Mouse (Mus musculus): ENCODE measurements at regions not wholly inside any gene's neighbourhood (a gene's known extent, or its start where the extent isn't known, plus 50 kb on each side); places are given as distances from the start of the nearest gene placed in this dataset.

GRCm38 (mm10) chr11:37306656-37307055 lies 70.9 kb upstream of the Tenm2 start:
- no peak for DNase-seq

Small RNA genes lying in the stretch of these regions (microRNA-seq; reads per million reads assigned to microRNA genes)
- gene Gm25693 = 0 reads per million in 2 experiments

All from adrenal gland, postnatal 14 days (tissue).